Mouse (Mus musculus): ENCODE measurements around the gene Mxra7.

GRCm38 (mm10) chr11:116806136-116807071, 21.4 kb downstream of the Mxra7 start:
- TF ChIP-seq GATA1 (IDR thresholded peaks at IDR 0.05; ENCODE audit: low read length) (no peak), TAL1 (IDR thresholded peaks at IDR 0.05; ENCODE audit: low read length) (no peak)
